Mouse (Mus musculus) MEL (cell line): ENCODE measurements around the gene 9230102O04Rik.

ENCODE experiments used
- CTCF ChIP-seq, 3 experiments: IDR thresholded peaks in 2 of 3; conservative IDR thresholded peaks in 1 of 3; 2 replicates each; pipeline ENCODE4 v1.5.1; 2011 to 2012; ENCODE audit warnings: low read length in 3 of 3, low read depth in 2 of 3, mild to moderate bottlenecking in 2 of 3, improper control_type of control experiment in 1 of 3, inconsistent platforms in 1 of 3, mixed read lengths in 1 of 3, moderate library complexity in 1 of 3; ENCODE audit not compliant: control insufficient read depth in 1 of 3, insufficient read depth in 1 of 3, poor library complexity in 1 of 3, severe bottlenecking in 1 of 3
- GATA1 ChIP-seq: IDR thresholded peaks from 2 replicates; pipeline ENCODE4 v1.6.1; 2011; ENCODE audit warnings: low read depth, low read length, improper control_type of control experiment
- JUND ChIP-seq: IDR thresholded peaks from 2 replicates; pipeline ENCODE4 v1.6.1; 2011; ENCODE audit warnings: low read depth, mild to moderate bottlenecking, improper control_type of control experiment, low read length
- MAX ChIP-seq: IDR thresholded peaks from 2 replicates; pipeline ENCODE4 v1.6.1; 2011; ENCODE audit warnings: low read length, improper control_type of control experiment
- SIN3A ChIP-seq: IDR thresholded peaks from 2 replicates; pipeline ENCODE4 v1.6.1; 2012; ENCODE audit warnings: low read length, improper control_type of control experiment, inconsistent platforms
- TAL1 ChIP-seq: IDR thresholded peaks from 2 replicates; pipeline ENCODE4 v1.6.1; 2012; ENCODE audit warnings: mild to moderate bottlenecking, inconsistent platforms, low read length, moderate library complexity, mixed read lengths
- ZC3H11A ChIP-seq: IDR thresholded peaks from 2 replicates; pipeline ENCODE4 v1.6.1; 2012; ENCODE audit warnings: low read depth, mild to moderate bottlenecking, inconsistent platforms, low read length, improper control_type of control experiment
- ZNF384 ChIP-seq: IDR thresholded peaks from 2 replicates; pipeline ENCODE4 v1.6.1; 2012; ENCODE audit warnings: low read depth, mild to moderate bottlenecking, inconsistent platforms, low read length, improper control_type of control experiment

DNA sequence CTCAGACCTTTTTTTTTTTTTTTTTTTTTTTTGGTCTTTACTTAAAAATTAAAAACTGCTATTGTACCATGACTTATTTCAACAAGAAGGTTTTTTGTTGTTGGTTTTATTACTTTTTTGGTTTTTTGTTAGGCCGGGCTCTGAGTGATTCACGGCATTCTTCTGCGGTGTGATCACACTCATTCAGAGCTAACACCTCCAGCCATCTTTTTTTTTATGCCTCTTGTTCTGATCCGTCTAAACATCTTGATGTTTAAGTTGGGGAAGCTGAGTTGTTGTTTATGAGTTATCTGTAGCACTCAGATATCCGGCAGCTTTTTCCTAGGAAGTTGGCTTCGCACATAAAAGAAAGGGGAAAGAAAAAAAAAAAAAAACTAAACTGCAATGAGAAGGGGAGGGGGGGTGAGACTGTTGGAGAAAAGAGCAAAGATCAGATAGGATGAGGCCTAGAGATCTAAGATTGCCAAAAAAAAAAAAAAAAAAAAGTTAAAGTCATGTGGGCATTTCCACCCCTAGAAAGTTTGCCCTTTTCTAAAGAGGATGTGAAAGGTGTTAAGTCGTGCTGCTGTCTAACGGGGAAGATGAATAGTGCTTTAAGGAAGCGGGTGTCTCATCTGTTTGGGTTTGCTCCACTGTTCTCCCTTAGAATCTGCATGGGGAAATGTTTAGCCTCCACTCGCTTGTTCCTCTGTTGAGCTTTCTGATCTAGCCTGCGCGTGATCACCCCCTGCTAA lies 22.1 kb downstream of the 9230102O04Rik start:
- TF ChIP-seq TAL1 (no peak), ZC3H11A (no peak), CTCF (IDR thresholded peaks at IDR 0.05 in 2 of 3, conservative IDR thresholded peaks at IDR 0.05 in 1 of 3; ENCODE audit: control insufficient read depth in 1 of 3, insufficient read depth in 1 of 3, low read depth in 2 of 3, low read length in 3 of 3, poor library complexity in 1 of 3, severe bottlenecking in 1 of 3) (no peak), MAX (no peak), JUND (no peak), SIN3A (no peak), GATA1 (no peak), ZNF384 (no peak)
